Mouse (Mus musculus) layer of hippocampus, adult 9-11 months (tissue): ENCODE results near the gene Adprh.
"Not testable (repeated sequence)": the region's sequence is repeated elsewhere in the genome, so short reads cannot be mapped to it uniquely, and the experiment has no call there.

Source experiments
- DNase-seq: peaks from one replicate; pipeline ENCODE4 v3.0.0; 2022

Adprh gene

DNA sequence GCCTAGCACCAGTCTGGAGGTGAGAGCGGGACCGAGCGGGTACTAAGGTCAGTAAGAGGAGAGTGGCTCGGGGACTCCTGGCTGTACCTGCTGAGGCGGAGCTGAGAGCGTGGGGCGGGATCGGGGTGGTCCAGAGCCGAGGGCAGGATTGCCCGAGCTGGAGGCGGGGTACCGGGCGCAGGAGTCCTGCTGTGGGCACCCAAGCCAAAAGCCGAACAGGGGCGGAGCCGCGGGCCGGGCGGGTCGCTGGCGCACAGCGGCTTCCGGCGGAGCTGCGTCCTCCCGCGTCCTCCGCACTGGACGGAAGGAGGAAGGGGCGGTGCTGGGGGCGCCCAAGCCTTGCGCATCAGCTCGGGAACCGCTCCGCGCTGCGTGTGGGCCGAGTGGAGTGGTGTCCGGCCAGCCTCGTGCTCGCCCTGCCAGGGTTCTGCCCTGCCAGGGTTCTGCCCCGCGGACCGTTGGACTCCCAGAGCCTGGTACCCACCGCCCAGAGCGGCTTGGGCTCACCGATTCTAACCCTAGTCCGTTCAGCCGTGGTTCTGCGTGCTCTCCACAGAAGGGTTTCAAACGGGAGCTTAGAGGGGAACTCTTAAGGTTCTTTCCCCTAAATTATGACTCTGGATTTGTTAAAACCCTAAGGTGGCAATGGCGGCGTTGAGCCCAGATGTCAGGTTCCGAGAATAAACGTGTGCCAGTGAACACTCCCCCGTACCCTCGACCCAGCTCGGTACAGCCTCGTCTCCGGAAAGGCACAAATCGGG, at the start of gene Adprh:
TSS of gene Adprh (minus strand) at position 262 of the 761 bp plus-strand sequence.
- DNase-seq, result peak; percentile 91

DNA sequence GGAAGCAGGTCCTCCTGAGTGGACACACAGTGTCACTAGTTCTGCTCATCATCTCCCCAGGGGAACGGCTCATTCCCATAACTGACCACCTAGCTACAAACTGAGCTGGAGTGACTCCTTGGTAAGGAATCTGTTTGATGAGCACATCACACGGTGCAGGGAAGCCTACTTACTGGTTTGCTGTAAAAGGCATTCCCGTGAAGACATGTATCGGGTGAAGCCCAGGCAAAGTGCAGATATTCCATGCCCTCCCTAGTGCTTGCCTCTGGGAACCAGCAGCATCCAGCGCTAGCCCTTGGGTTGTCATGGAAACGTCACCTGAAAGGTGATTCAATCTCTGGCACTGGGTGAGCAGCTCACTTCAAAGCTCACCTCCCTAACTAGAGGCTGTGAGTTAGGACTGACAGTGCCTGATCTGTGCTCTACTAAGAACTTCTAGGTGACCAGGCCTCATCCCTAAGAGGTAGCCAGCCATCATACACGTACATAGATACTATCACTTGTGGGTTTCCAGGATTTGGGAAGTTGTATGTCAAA, 44.2 kb upstream of the Adprh start:
- DNase-seq, result no peak

DNA sequence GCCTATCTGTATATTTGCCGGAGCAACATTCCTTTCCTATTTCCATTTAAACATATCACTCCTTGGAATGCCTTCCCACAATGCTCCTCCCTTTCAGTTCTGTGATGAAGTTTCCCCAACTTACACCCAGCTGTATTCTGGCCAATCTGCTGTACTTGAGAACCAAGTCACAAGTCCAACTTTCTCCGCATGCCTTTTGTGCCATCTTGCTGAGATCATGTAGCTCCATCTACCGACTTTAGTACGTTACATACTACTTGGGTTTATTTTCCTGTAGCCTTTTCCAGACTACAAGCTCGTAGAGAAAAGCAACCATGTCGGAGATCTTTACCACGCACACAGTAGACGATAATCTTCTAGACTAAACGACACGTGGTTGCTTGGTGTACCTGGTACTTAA, 41.4 kb upstream of the Adprh start:
- no peak for DNase-seq

DNA sequence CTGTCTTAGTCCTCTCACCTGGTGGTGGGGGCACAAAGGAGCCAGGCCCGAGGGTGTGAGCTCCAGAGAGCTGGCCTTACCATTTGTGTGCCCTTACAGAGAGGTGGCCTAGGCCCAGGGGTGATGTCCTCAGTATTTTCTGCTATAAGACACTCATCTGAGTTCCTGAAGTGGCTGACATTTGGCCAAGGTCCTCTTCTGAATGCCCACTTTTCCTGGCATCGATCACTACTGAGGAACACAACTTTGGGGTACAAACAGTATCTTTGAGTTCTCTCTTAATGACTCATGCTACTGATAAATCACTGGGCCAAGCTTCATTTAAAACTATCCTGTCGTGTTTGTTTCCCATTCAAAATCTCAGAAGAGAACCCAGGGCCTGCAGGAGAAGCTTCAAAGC, 40.0 kb upstream of the Adprh start:
- no peak for DNase-seq

GRCm38 (mm10) chr16:38483582-38484309, 31.2 kb upstream of the Adprh start:
- DNase-seq, result no peak

DNA sequence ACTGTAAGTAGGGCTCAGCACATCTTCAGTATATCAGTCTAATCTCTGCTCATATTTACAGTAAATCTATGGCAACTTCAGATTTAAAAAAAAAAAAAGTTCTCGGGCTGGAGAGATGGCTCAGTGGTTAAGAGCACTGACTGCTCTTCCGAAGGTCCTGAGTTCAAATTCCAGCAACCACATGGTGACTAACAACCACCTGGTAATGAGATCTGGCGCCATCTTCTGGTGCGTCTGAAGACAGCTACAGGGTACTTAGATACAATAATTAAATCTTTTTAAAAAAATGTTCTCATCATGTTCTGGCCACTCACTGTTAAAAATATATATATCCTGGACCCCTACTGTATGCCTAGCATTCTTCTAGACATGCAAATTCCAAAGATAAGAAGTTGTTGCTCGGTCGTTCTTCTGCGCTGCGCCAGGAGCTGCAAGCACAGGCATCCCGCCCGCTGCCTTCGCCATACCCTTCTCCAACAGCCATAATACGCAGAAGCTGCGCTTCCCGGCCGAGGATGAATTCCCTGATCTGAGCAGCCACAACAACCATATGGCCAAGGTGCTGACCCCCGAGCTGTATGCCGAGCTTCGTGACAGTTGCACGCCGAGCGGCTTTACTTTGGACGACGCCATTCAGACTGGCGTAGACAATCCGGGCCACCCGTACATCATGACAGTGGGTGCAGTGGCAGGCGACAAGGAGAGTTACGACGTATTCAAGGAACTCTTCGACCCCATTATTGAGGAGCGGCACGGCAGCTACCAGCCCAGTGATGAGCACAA, 30.5 kb upstream of the Adprh start:
- no peak for DNase-seq

DNA sequence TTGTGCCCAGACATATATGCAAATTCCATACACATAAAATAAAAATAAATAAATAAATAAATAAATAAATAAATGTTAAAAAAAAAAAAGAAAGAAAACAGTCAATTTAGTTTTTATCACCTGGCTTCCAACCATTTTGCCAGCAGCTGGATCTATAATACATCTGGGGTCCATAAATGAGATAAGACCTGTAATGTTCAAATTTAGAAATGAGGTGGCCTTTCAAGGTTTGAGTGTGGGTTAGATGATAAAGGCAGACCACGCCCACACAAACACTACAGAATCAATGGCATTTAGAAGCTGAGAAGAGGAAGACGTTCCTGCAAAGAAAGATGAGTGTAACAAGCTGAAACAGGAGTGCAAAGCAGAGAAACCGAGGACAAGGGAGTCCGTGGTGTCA, 28.8 kb upstream of the Adprh start:
- DNase-seq, result no peak

- DNase-seq, result no peak
Measured at GRCm38 (mm10) chr16:38478296-38478695, 25.8 kb upstream of the Adprh start.

DNA sequence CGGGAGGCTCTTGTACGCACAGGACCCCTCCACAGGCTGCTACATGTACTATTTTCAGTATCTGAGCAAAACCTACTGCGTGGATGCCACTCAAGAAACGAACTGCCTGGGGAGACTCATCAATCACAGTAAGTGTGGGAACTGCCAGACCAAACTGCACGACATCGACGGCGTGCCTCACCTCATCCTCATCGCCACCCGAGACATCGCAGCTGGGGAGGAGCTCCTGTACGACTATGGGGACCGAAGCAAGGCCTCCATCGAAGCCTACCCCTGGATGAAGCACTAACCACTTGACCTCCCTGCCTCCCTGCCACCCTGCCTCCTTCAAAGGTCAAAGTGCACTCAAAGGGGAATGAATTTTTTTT, 24.7 kb upstream of the Adprh start:
- DNase-seq, result not testable (repeated sequence)

GRCm38 (mm10) chr16:38476312-38477240, 24.1 kb upstream of the Adprh start:
- DNase-seq, result peak; percentile 25

GRCm38 (mm10) chr16:38475681-38476311, 23.3 kb upstream of the Adprh start:
- DNase-seq, result no peak

DNA sequence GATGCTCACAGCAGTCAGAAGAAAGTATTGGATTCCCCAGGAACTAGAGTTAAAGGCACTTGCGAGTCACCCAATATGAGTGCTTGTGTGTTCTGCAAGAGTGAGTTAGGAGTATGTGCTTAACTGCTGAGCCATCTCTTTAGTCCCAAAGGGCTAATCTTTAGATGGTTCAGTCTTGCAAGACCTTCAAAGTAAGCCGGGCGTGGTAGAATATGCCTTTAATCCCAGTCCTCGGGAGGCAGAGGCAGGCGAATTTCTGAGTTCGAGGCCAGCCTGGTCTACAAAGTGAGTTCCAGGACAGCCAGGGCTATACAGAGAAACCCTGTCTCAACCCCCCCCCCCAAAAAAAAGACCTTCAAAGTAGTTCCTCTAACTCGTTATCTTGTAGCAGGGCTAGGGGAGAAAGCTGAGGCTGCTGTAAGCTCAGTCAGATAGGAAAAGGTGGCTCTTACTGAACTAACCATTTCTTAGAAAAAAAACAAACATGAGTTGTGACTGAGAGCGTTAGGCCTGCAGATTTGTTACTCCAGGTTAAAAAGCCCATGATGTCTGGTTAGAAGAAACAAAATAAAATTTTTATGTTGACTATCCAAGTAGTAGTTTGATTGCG, 22.3 kb upstream of the Adprh start:
- no peak for DNase-seq

DNA sequence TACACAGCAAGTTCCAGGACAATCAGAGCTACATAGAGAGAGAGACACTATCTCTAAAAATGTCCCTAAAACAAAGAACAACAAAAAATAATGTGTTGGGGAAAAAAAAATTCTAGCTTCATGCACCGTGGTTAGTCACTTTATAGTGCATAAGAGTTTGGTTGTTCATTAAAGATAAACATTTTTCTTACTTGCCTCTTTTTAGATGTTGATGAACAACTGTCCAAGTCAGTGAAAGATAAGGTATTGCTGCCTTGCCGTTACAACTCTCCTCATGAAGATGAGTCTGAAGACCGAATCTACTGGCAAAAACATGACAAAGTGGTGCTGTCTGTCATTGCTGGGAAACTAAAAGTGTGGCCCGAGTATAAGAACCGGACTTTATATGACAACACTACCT, 21.2 kb upstream of the Adprh start:
- no peak for DNase-seq

DNA sequence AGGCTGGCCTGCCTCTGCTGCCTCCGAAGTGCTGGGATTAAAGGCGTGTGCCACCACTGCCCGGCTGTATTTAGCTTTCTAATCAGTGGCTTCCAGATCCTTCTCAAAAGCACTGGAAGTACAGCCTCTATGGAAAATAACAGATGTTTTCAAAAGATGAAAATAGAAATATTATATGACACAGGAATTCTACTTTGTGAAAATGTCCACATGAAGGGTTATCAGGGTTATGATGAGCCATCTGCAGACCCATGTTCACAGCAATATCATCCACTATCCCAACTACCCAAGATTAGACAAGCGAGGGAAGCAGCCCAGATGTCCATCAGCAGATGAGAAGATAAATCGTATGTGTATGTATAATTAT, 20.0 kb upstream of the Adprh start:
- DNase-seq, result no peak

- no peak for DNase-seq
Measured at GRCm38 (mm10) chr16:38471697-38472506, 19.4 kb upstream of the Adprh start.

- DNase-seq, result no peak
Measured at GRCm38 (mm10) chr16:38469437-38469836, 16.9 kb upstream of the Adprh start.

- no peak for DNase-seq
Measured at GRCm38 (mm10) chr16:38468706-38469018, 16.2 kb upstream of the Adprh start.

DNA sequence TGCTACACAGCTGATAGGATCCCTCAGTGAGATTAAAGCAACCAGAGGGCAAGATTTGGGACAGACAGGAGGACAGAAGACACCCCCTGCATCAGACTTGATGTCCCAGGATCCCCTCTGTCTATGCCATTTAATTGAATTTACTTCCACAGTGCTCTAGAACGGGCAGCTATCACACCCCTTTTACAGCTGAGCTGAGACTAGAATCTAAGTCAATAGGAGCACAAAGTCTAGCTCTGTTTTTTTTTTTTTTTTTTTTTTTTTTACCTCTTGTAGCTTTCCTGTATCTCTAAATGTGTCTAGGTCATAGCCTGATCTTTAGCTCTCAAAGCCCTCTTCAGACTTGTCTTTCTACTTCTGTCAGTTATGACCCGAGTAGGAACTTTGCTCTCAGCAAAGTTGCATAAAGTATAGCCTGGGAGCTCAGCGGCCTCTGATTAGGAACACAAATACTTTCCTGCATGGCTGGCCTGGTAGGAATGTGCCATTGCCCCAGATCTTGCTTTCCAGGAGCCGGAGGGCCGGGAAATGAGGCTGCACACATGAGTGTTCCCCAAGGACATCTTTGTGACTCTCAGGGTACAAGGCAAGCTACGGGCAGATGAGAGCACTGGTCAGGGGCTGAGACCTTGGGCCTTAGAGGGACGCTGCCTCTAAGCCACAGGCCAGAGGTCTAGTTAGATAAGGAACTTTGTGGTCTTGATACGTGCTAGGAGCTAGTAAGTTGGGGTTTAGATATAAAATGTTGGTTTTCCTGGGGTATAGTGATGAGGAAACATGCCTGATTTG, 15.6 kb upstream of the Adprh start:
- DNase-seq, result no peak

DNA sequence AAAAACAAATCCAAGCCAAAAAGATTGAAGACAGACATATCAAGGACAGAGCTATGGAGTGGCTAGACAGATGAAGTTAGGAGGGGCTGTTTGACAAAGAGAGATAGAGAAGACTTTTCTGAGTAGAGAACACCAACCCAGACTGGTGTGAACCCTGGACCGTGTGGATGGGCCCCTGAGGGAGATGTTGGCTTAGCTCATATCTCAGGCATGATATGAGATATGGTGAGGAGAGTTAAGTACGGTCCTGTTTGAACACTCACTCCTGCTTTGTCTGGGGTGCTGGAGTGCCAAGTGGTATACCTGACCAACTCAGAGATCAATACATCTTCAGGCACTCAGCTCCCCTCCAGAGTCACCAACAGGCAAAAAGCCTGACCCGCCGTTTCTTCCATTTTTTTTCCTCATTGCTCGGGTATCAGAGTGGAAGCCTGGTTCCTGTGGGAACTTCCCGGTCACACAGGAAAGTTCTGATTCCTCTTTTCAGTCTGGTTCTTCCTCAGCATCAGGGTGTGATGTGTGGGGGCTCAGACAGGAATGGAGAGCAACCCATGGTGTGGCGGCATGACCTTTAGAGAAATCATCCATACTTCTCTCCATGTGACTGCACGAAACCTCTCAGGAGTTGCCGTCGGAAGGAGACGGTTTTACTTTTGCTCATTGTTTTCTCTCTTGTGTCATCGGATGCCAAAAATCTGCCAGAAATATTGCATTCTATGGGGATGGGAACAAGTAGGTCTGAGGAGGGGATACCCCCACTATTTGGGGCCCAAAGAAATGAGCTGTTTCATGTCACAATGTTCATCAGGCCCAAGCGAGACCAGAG, 14.8 kb upstream of the Adprh start:
- DNase-seq, result no peak
